Mouse (Mus musculus): ENCODE measurements around the gene Nup160. TPM values are rescaled to one million over a fixed set of nuclear protein-coding genes. Genes with fewer than 3 reads are reported as not detected.

Nup160 gene
- polyA plus RNA-seq, 1 experiment, result 22.7 TPM

GRCm38 (mm10) chr2:90673339-90673738 is 3.7 kb upstream of the Nup160 start:
- no peaks in the 10 kb centered on the region for H3K27me3 ChIP-seq (ENCODE audit: control insufficient read depth, insufficient read depth, low read length)
- no peaks in the 10 kb centered on the region for H3K36me3 ChIP-seq (ENCODE audit: control insufficient read depth, insufficient read depth, low read length)
- H3K4me3 ChIP-seq (ENCODE audit: control insufficient read depth, insufficient read depth, low read length), result no peak overlapping the region
- H3K4me1 ChIP-seq (replicated peaks; ENCODE audit: control insufficient read depth, insufficient read depth, low read length), result no peaks in the 10 kb centered on the region
- no peak overlapping the region for H3K27ac ChIP-seq (ENCODE audit: control insufficient read depth, insufficient read depth, low read length)
- DNase-seq, result no peak
- WGBS, result 97% methylated on average over 1 of the region's 1 CpGs
- no peak for TF ChIP-seq CTCF (IDR thresholded peaks at IDR 0.05; ENCODE audit: borderline replicate concordance, control insufficient read depth, extremely low read depth, insufficient read depth, low read length, poor library complexity)
- no peak for TF ChIP-seq POLR2A (IDR thresholded peaks at IDR 0.05; ENCODE audit: control insufficient read depth, extremely low read depth, insufficient read depth, low read length, poor library complexity)

DNA sequence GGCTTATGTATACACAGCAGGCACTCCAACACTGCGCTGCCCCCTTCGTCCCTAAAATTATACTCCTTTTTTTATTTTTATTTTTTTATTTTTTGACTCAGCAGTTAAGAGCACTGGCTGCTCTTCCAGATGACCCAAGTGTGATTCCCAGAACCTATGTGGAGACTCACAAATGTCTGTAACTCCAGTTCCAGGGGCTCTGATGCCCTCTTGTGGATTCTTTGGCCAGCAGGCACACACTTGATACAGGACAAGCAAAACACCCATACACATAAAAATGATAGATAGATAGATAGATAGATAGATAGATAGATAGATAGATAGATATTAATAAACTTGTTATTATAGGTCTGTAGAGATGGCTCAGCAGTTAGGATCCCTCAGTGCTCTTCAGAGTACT is 2.5 kb upstream of the Nup160 start:
- no peak for DNase-seq
- no peaks in the 10 kb centered on the region for H3K27me3 ChIP-seq (ENCODE audit: control insufficient read depth, insufficient read depth, low read length)
- H3K4me1 ChIP-seq (replicated peaks; ENCODE audit: control insufficient read depth, insufficient read depth, low read length), result peaks cover 4% of the 10 kb centered on the region; the same call in 1 of the 2 replicates
- no peak overlapping the region for H3K27ac ChIP-seq (ENCODE audit: control insufficient read depth, insufficient read depth, low read length)
- H3K4me3 ChIP-seq (ENCODE audit: control insufficient read depth, insufficient read depth, low read length), result no peak overlapping the region
- WGBS, result 96% methylated on average over 2 of the region's 2 CpGs
- no peak for TF ChIP-seq POLR2A (IDR thresholded peaks at IDR 0.05; ENCODE audit: control insufficient read depth, extremely low read depth, insufficient read depth, low read length, poor library complexity)
- TF ChIP-seq CTCF (IDR thresholded peaks at IDR 0.05; ENCODE audit: borderline replicate concordance, control insufficient read depth, extremely low read depth, insufficient read depth, low read length, poor library complexity), result no peak
- no peaks in the 10 kb centered on the region for H3K36me3 ChIP-seq (ENCODE audit: control insufficient read depth, insufficient read depth, low read length)

DNA sequence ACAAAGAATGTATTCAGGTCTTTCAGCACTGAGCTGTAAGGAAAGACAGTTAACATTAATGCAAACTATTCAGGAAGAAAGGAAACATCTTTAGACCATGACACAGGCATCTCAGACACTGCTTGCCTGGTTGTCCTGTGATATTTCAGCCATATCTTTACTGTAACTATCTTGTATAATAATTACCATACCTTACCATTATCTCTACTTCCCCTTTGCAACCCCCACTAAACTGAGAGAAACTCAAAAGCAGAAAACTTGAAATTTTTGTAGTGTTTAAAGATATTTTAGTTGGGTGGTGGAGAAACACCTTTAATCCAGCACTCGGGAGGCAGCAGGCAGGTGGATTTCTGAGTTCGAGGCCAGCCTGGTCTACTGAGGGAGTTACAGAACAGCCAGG is 1.5 kb upstream of the Nup160 start:
- H3K27ac ChIP-seq (ENCODE audit: control insufficient read depth, insufficient read depth, low read length), result no peak overlapping the region
- 93% methylated on average over 2 of the region's 2 CpGs for WGBS
- H3K4me1 ChIP-seq (replicated peaks; ENCODE audit: control insufficient read depth, insufficient read depth, low read length), result peaks cover 6% of the 10 kb centered on the region; the same call in 1 of the 2 replicates
- H3K4me3 ChIP-seq (ENCODE audit: control insufficient read depth, insufficient read depth, low read length), result no peak overlapping the region
- H3K27me3 ChIP-seq (ENCODE audit: control insufficient read depth, insufficient read depth, low read length), result no peaks in the 10 kb centered on the region
- H3K36me3 ChIP-seq (ENCODE audit: control insufficient read depth, insufficient read depth, low read length), result no peaks in the 10 kb centered on the region
- DNase-seq, result no peak
- TF ChIP-seq POLR2A (IDR thresholded peaks at IDR 0.05; ENCODE audit: control insufficient read depth, extremely low read depth, insufficient read depth, low read length, poor library complexity) (no peak), CTCF (IDR thresholded peaks at IDR 0.05; ENCODE audit: borderline replicate concordance, control insufficient read depth, extremely low read depth, insufficient read depth, low read length, poor library complexity) (no peak)

DNA sequence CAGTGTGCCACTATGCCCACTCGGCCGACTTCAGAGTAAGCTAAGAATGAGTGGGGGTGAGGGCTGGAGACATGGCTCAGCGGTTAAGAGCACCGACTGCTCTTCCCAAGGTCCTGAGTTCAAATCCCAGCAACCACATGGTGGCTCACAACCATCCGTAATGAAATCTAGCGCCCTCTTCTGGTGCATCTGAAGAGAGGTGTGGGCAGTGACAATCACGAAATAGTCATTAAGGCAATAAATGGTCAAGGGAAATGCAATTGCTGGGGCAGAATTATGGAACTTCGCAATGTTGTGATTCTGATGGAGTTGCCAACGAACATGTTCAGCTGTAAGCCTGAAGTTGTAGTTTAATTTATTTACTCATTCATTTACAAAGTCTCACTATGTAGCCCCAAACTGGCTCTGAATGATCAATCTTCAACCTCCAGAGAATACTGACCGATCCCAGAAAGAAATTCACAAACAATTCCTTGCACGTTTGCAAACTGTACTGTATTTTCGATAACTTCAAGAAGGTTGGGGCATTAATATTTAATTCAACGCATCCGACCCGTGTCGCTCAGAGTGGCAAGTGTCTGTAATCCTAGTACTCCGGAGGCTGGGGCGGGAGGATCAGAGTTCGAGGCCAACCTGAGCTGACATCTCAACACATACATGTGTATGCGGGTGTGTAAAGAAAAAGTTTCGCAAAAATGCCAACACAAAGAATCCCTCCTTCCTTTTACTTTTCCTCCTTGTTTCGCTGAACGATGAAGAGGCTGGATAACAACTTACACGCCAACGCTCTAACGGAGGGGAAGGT is 1.4 kb downstream of the Nup160 start:
- H3K4me3 ChIP-seq (ENCODE audit: control insufficient read depth, insufficient read depth, low read length), result peak overlapping the region; percentile 72
- no peak overlapping the region for H3K27ac ChIP-seq (ENCODE audit: control insufficient read depth, insufficient read depth, low read length)
- WGBS, result 45% methylated on average over 26 of the region's 26 CpGs
- TF ChIP-seq CTCF (IDR thresholded peaks at IDR 0.05; ENCODE audit: borderline replicate concordance, control insufficient read depth, extremely low read depth, insufficient read depth, low read length, poor library complexity) (no peak), POLR2A (IDR thresholded peaks at IDR 0.05; ENCODE audit: control insufficient read depth, extremely low read depth, insufficient read depth, low read length, poor library complexity) (no peak)
- H3K36me3 ChIP-seq (ENCODE audit: control insufficient read depth, insufficient read depth, low read length), result peaks cover 5% of the 10 kb centered on the region
- no peaks in the 10 kb centered on the region for H3K27me3 ChIP-seq (ENCODE audit: control insufficient read depth, insufficient read depth, low read length)
- no peak for DNase-seq
- H3K4me1 ChIP-seq (replicated peaks; ENCODE audit: control insufficient read depth, insufficient read depth, low read length), result peaks cover 6% of the 10 kb centered on the region; the same call in 1 of the 2 replicates

- Histone ChIP-seq H3K4me3 (ENCODE audit: control insufficient read depth, insufficient read depth, low read length) (peak overlapping the region; percentile 72), H3K36me3 (ENCODE audit: control insufficient read depth, insufficient read depth, low read length) (peaks cover 13% of the 10 kb centered on the region), H3K27me3 (ENCODE audit: control insufficient read depth, insufficient read depth, low read length) (no peaks in the 10 kb centered on the region), H3K4me1 (replicated peaks; ENCODE audit: control insufficient read depth, insufficient read depth, low read length) (peaks cover 6% of the 10 kb centered on the region; the same call in 1 of the 2 replicates), H3K27ac (ENCODE audit: control insufficient read depth, insufficient read depth, low read length) (no peak overlapping the region)
- peak; percentile 93 for DNase-seq
- TF ChIP-seq CTCF (IDR thresholded peaks at IDR 0.05; ENCODE audit: borderline replicate concordance, control insufficient read depth, extremely low read depth, insufficient read depth, low read length, poor library complexity) (no peak), POLR2A (IDR thresholded peaks at IDR 0.05; ENCODE audit: control insufficient read depth, extremely low read depth, insufficient read depth, low read length, poor library complexity) (peak; percentile 89)
- WGBS, result under 1% methylated on average over 62 of the region's 63 CpGs
These were observed 2.2 kb downstream of the Nup160 start for GRCm38 (mm10) chr2:90679061-90679810.

- Histone ChIP-seq H3K36me3 (ENCODE audit: control insufficient read depth, insufficient read depth, low read length) (peaks cover 94% of the 10 kb centered on the region), H3K27ac (ENCODE audit: control insufficient read depth, insufficient read depth, low read length) (no peak overlapping the region)
- WGBS, result 96% methylated on average over 4 of the region's 4 CpGs
These were observed 23.9 kb downstream of the Nup160 start for GRCm38 (mm10) chr2:90700943-90701342.

More at GRCm38 (mm10) chr2:90700943-90701342, 23.9 kb downstream of the Nup160 start:
- DNase-seq, result no peak
- no peak for TF ChIP-seq CTCF (IDR thresholded peaks at IDR 0.05; ENCODE audit: borderline replicate concordance, control insufficient read depth, extremely low read depth, insufficient read depth, low read length, poor library complexity)
- no peak for TF ChIP-seq POLR2A (IDR thresholded peaks at IDR 0.05; ENCODE audit: control insufficient read depth, extremely low read depth, insufficient read depth, low read length, poor library complexity)
- Histone ChIP-seq H3K27me3 (ENCODE audit: control insufficient read depth, insufficient read depth, low read length) (no peaks in the 10 kb centered on the region), H3K4me3 (ENCODE audit: control insufficient read depth, insufficient read depth, low read length) (no peak overlapping the region), H3K4me1 (replicated peaks; ENCODE audit: control insufficient read depth, insufficient read depth, low read length) (no peaks in the 10 kb centered on the region)
